Mouse (Mus musculus) bone marrow, adult 2 months (tissue): ENCODE results near the gene Lmntd2.

Source experiments
- CTCF ChIP-seq: fragments of 200-500 bp; IDR thresholded peaks from 2 replicates; pipeline ENCODE4 v1.5.1; 2011; ENCODE audit warnings: low read length, control low read depth; ENCODE audit not compliant: control insufficient read depth, insufficient read depth
- POLR2A ChIP-seq: fragments of 200-500 bp; IDR thresholded peaks from 2 replicates; pipeline ENCODE4 v1.6.1; 2011; ENCODE audit warnings: low read depth, mild to moderate bottlenecking, control low read depth, low read length, borderline replicate concordance; ENCODE audit not compliant: control insufficient read depth

DNA sequence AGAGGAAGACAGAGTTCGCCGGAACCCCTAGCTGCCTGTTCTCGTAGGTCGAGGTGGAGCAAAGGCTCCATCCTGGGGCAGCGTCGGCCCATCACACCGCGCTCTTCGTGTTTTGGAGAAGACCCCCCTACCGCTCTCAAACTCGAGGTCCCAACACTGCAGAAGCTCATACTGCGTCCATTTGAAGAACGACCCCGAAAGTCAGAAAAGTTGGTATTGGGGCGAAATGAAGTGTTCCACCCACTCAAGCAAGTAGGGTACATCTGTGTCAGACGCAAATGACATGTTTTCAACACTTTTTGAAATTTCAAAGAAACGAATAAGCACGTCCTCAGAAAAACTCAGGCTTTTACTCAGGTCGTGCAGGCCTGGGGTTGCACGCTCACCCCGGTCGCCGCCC lies 19.5 kb downstream of the Lmntd2 start:
- no peak for TF ChIP-seq POLR2A
- no peak for TF ChIP-seq CTCF
